Mouse (Mus musculus): ENCODE measurements at regions not wholly inside any gene's neighbourhood (a gene's known extent, or its start where the extent isn't known, plus 50 kb on each side); places are given as distances from the start of the nearest gene placed in this dataset.

DNA sequence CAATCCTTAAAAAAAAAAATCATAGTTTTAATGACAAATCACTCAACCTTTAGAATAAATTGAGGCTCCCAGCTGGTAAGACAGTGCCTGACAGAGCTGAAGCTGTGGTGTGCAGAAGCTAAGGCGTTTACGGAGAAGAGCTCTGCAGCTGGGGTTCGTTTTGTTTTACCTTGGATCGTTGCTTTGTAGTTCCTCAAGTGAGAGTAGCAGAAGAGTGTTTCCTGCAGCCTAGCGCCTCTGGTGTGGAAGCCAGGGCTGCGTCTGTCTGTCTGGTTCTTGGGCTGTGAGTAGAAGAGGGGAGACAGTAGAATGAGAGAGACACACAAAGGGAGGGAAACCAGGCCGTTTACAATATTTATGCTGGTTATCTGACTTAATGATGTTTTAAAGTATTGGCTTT is 296.8 kb downstream of the Irs2 start:
- no peak for DNase-seq

DNA sequence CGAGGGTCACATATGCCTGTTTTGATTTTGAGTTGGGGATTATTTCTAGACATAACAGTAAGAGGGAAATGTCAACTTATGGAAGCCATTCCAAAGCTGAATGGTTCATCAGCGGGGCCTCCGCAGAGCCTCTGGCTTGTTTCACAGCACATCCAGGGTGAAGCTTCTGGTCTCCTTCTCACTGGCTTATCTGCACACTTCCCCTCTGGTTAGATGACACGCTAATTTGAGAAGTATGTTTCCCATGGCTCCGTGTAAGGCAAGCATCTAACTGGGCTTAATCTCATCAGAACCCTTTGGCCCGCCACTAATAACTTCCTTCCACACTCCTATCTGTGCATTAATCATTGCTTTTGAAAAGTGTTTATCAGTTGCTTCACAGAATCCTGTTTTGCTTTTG is 299.7 kb downstream of the Irs2 start:
- DNase-seq = no peak

DNA sequence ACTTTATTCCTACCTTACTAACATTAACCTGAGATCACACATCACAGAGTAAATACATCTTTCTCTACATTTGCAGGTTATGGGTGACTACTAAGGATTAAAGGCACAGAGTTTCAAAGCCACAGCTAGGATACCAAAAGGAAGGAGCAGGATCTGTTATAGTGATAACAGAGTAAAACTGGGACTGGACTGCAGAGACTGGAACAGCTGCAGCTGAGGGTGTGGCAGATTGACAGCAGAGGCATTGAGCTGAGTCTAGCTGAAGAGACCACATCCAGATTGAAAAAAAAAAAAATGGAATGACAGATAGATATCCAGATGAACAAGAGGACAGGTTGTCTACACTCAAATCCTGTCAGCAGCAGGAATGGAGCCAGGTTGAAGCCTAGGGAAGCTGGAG is 301.1 kb downstream of the Irs2 start:
- DNase-seq = no peak

DNA sequence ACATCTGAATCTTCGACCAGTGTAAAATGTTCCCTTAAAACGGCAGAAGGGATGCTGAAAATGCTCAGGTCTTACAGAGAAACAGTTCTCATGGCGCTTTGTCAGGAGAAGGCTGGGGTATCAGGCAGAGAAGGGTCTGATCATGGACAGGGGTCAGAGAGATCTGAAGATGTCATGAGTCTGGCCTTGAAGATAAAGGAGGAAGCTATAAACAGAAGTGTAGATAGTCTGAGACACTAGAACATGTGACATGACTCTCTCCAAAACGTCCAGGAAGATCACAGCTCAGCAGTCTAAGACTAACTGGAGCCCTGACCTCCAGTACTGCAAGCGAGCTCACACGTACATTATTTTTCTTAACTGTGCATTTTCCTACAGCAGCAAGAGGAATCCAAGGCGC is 302.3 kb downstream of the Irs2 start:
- DNase-seq = no peak

DNA sequence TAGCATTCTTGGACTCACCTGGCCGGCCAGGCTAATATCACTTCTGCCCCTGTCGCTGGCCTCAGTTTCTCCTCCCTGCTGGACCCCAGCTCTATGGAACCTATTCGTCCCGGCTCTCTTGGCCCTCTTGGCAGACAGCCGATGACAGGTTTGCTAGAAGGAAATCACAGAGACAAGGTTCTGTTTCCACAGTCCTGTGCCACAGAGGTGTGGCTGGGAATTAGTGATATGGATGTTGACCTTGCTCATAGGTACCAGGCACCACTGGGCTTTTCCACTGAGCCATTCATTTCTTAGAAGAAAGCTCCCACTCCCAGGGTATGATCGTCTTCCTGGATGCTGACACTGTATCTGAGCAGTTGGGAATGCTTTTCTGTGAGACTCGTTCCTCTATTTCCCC is 305.5 kb downstream of the Irs2 start:
- DNase-seq = no peak

DNA sequence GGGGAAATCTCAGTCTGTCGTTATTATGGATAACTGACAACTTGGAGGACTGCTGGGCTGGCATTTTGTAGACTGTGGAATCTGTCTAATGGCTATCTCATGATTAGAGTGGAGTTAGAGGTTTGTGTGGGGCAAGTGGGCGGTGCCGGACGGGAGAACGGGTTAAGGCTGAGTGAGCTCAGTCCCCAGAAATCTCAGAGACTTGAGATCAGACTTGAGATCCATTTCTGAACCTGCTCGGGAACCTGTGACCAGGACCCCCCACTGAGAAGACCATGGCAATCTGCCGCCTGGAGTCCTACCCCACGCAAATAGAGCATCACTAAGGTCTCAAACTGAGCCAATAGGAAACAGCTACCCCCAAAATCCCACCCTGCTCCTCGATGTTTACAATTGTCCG is 306.0 kb downstream of the Irs2 start:
- no peak for DNase-seq

DNA sequence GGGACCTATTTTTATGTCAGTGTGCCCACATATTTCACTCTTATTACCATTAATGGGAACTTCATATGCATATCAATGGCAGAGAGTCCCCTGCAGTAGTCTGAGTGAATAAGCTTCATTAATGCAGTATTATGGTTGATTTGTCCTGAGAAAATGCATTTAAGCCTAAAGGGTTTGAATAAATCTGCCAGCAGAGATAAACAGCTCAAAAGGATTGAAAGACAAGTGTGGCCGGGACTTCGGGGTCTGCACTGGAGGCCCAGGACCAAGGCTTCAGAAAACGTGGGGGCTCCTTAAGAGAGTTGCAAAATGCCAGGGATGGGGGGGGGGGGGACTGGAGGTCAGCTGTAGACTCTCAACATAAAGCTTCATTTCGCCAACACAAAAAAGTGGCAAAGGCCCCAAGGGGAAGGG is 306.6 kb downstream of the Irs2 start:
- DNase-seq = no peak

DNA sequence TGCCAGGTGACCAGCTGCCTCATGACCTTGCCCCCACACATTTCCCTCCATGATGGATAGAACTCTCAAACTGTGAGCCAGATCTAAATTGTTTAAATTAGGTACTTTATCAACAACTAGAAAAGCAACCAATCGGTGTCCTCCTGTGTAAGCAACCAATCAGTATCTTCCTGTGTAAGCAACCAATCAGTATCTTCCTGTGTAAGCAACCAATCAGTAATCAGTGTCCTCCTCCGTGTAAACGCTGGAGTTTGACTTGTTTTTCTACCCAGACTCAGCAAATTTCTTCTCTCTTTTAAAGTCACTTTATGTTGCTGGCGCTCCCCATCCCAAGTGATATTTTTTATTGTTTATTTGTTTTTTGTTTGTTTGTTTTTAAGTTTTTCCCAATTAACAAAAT is 307.0 kb downstream of the Irs2 start:
- DNase-seq = no peak

DNA sequence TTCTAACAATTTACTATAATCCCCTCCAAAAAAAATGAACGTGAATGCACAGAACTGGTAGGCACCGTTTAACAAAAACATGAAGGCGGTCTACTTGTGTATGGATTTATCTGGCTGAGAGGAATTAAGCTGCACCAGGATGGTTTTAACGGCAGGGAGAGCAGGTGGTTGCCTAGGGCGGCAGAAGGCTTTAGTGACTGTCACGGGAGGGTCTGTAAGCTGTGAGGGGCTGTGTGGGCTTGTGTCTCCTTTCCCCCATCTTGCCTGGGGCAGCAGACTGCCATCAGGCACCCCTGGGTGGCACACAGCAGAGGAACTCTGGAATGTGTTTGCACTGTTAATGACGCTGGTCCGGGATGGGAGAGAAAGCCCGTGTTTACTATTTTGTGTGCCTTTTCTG is 308.6 kb downstream of the Irs2 start:
- no peak for DNase-seq

DNA sequence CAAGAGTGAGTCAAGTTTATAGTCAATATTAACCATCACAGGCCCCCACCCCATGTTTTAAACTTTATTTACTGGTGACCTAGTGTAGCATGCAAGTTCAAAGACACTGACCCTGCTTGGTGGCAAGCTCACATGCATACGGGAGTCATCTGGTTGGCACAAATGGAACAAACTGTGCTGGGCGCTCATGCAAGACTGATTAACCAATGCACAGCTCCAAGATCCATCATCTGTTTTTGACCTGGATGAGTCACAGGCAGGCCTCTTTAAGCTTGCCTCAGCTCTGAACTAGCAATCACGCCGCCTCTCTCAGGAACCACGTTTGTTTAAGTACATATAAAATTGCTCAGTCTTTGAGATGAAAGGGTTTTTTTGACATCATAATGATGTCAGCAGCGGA is 313.1 kb downstream of the Irs2 start:
- no peak for DNase-seq

DNA sequence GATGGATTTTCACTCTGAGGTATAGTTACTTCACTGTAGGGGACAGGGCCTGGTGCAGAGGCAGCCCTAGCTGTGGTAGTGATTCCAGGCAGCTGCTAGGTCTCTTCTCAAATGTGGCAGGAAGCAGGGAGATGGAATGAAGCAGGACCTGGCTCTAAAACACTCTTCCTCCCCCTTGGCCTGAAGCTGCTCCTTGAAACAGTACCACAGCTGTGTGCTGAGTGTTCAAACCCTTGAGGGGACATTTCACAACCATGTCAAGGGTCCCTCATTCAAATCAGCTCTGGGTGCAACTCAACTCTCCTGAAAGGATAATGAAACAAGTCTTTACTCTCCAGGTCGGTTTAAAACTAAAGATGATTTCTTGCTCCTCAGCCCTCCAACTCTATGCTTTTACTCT is 317.6 kb downstream of the Irs2 start:
- no peak for DNase-seq

DNA sequence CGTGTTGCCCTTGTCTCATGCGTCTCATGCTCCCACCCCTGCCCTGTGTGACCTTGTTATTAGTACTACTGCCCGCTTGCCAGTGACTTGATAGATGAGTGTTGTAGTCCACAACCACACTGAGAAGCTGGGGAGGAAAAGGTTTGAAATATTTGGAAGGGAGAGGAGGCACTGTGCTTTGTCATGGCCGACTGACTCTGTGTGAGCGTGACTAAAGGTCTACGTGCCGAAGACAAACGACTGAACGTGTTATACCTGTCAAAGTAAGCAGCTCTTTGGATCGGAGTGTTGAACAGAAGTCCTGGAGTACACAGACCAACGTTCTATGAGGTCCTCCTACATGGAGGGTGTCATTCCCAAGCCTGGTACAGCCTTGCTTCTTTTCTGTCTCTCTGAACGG is 318.4 kb downstream of the Irs2 start:
- no peak for DNase-seq

DNA sequence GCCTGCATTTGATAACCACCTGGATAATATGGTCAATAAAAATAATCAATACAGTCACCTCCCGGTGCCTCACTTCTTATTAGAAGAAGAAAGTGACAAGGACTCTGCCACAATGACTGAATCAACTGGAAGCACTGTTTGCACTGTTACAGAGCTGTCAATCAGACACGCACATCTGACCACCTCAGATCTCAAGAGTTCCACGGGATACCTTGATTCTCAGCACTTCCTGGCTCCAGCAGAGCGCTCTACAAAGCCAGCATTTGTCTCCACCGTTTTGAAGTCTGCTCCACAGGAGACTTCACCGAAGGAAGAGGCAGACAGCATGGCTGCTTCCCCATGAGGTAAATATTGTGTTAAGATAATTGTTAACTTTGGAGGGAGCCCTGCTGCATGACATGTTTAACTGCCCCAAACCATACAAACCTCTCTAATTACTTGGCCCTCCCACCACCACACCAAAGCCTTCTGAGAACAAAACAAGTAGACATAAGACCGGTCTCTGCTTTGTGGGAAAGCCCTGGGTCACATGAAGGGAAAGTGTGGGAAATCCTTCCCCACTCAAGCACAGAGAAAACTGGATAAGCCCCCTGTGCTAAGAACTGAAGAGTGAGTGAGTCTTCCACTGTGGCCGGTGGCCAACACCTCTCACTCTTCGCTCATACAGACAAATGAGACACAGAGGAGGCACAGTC is 320.2 kb downstream of the Irs2 start:
- no peak for DNase-seq
